Mouse (Mus musculus): Measurements from ENCODE around the gene Il7r. TPM values are rescaled to one million over a fixed set of nuclear protein-coding genes. Genes with fewer than 3 reads are reported as not detected.

Il7r gene
- total RNA-seq, 2 experiments from 2014 or later, result 0.35 to 2.0 TPM

- intact Hi-C loops (cut with DNase I), result no loop called here
These were observed 57.4 kb downstream of the Il7r start for GRCm38 (mm10) chr15:9472618-9473017.

GRCm38 (mm10) chr15:9472167-9472566, 57.8 kb downstream of the Il7r start:
- DNase-seq, result no peak
- intact Hi-C loops (cut with DNase I), result no loop called here

More at GRCm38 (mm10) chr15:9472618-9473017, 57.4 kb downstream of the Il7r start:
- no peak for DNase-seq

GRCm38 (mm10) chr15:9471053-9471685, 58.8 kb downstream of the Il7r start:
- DNase-seq, result no peak
- intact Hi-C loops (cut with DNase I), result no loop called here

GRCm38 (mm10) chr15:9464039-9464438, 65.9 kb downstream of the Il7r start:
- intact Hi-C loops (cut with DNase I), result no loop called here
- DNase-seq, result no peak

GRCm38 (mm10) chr15:9463521-9464027, 66.4 kb downstream of the Il7r start:
- intact Hi-C loops (cut with DNase I), result no loop called here
- DNase-seq, result no peak

Other genes with a start within 250 kb of the Il7r start
- not detected for gene Ugt3a2, start 194.6 kb downstream of the Il7r start, total RNA-seq (2021)
- not detected for gene Capsl, start 94.1 kb downstream of the Il7r start, total RNA-seq (2021)
- gene Spef2, start 218.7 kb upstream of the Il7r start, total RNA-seq (2021), result under 1 TPM; 0.15 to 0.26 TPM